Mouse (Mus musculus) gastrocnemius, postnatal 4 days (tissue): ENCODE results near the gene Asb4. TPM values are rescaled to one million over a fixed set of nuclear protein-coding genes. Genes with fewer than 3 reads are reported as not detected.
"Not testable (repeated sequence)": the region's sequence is repeated elsewhere in the genome, so short reads cannot be mapped to it uniquely, and the experiment has no call there.

Source experiments
- DNase-seq, 2 experiments: peaks; one replicate each; pipeline ENCODE4 v3.0.0; 2021 to 2022; ENCODE audit warnings: low spot score in 2 of 2, mixed read lengths in 2 of 2
- long read RNA-seq, 2 experiments: library from polyadenylated mRNA; stranded (forward); transcript quantifications; one replicate each; pipeline ENCODE4 v2.0.0; 2021
- total RNA-seq, 2 experiments: library from RNA; stranded (reverse); gene quantifications; 2 replicates each; pipeline ENCODE4 v1.2.3; 2021

Gene Asb4
- total RNA-seq = 10 to 100 TPM; 17.1 to 19.7 TPM
- long read RNA-seq, experiment 1, partial matches to known transcripts = 29 of 31 reads
- long read RNA-seq, experiment 1, other reads (novel, unspliced or antisense) = 1 of 31 reads
- long read RNA-seq, experiment 2, partial matches to known transcripts = 27 of 28 reads
- long read RNA-seq, experiment 2, other reads (novel, unspliced or antisense) = 1 of 28 reads

DNA sequence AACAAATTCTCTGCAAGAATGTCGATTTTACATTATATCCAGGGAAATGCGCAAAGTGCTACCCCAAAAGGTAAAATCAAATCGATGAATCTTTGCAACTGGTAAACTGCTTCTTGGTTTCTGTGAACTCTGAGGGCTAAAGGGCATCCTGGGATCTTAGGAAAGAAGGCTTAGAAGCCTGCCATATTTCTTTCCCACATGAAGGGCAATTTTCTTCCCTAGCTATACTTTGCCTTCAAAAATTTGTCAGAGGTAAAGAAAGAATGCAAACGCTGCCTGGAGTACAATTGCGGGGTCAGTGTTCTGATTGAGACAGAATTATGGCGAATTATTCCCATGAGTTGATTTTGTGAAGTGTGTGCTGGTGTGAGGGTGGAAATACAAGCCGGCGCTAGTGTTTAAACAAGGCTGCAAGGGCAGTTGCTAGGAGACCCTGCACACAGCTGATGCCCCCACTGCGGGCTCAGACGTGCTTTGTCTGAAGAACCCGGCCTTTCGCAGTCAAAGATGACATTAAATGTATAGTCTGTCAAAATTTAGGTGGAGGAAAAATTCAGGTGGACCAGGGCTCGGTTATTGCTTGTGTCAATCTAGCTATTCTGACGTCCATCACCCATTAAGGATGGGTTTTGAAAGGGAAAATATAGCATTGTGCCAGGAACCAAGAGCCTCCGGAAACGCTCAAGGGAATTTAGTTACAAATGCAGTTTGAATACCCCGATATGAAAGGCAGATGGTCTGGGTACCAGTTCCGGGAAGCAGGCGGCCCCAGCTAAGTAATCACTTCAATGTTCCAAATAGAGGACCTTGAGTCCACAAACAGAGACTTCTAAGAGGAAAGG lies at the start of gene Asb4:
TSS of gene Asb4 (plus strand) at position 51 of the 842 bp plus-strand sequence.
- DNase-seq = no peak

DNA sequence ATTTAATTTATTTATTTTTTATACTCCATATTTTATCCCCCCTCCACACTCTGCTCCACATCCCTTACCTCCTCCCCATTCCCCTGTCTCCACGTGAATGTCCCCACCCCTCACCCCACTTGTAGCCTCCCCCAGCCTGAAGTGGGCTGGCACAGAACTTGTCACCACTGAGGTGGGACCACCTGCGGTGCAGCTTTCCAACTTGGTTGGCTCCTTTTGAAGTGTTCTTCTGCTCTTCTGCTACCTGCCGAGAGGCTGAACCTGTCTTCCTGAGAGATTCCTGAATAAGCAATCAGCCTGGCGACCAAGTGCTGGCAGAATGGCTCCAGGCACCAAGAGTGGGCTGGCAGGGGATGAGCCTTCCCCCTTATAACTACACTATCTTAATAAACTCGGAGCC lies 49.2 kb upstream of the Asb4 start:
- no peak for DNase-seq

DNA sequence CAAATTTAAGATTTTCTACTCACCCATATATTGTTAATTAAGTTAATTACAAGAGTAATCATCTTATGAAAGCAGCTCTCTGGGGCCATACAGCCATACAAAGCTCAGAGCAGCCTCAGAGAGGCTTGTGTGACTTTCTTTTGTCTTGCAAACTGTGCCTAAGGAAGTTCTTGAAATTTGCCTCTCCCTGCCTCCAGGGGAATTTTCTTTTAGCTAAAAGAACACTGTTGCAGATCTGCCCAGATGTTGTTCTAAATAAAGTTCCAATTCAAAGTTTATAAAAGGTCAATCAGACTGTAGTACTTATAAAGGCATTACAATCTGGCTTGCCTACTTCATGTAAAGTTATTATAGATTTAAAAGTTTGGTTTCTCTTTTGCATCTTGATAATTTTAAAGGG lies 47.2 kb upstream of the Asb4 start:
- not testable (repeated sequence) for DNase-seq

DNA sequence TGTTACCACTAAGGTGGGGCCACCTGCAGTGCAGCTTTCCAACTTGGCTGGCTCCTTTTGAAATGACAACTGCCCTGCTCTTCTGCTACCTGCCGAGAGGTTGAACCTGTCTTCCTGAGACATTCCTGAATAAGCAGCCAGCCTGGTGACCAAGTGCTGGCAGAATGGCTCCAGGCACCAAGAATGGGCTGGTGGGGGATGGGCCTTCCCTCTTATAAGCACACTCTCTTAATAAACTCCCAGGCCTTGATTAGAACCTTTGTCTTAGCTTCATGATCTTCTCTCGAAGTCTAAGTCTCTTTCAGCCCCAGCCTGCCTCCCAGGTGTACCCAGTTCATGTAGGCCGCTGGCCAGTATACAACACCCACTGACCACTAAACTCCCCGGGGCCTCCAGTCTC lies 44.4 kb upstream of the Asb4 start:
- DNase-seq = not testable (repeated sequence)

DNA sequence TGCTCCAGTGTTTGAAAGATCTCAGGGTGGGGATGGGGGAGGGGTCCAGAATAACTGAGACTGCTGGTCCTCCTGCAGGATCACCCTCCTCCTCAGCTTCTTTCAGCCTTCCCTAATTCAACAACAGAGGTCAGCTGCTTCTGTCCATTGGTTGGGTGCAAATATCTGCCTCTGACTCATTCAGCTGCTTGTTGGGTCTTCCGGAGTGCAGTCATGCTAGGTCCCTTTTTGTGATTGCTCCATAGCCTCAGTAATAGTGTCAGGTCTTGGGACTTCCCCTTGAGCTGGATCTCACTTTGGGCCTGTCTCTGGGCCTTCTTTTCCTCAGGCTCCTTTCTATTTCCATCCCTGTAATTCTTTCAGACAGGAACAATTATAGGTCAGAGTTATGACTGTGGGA lies 43.9 kb upstream of the Asb4 start:
- DNase-seq = not testable (repeated sequence)

DNA sequence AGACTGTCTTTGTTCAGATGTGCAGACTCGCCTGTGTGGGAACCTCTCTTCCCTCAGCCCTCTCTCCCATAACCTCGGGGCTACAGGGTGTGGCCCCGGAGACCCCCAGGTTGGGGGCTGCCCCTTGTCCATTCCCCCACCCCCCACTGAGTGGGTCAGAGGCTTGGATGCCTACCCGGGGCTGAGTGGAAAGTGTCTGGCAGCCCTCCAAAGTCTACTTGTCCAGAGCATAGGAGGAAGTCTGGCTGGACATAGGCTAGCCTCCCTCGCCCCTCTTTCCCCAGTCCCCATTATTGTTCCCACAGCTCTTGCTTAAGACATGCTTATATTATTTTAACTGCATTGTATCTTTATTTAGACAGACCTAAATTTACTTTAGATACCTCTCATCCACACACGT lies 38.9 kb upstream of the Asb4 start:
- DNase-seq = no peak

DNA sequence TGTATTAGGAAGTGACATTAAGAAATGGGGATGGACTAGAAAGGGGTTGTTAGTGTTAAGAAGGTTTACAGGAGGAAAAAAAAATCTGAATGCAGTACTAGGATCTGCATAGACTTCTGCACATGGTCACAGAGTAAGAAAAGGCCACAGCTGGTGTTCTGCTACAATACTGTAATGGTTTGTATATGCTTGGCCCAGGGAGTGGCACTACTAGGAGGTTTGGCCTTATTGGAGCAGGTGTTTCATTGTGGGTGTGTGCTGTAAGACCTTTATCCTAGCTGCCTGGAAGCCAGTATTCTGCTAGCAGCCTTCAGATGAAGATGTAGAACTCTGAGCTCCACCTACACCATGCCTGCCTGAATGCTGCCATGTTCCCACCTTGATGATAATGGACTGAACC lies 25.3 kb upstream of the Asb4 start:
- DNase-seq = no peak

DNA sequence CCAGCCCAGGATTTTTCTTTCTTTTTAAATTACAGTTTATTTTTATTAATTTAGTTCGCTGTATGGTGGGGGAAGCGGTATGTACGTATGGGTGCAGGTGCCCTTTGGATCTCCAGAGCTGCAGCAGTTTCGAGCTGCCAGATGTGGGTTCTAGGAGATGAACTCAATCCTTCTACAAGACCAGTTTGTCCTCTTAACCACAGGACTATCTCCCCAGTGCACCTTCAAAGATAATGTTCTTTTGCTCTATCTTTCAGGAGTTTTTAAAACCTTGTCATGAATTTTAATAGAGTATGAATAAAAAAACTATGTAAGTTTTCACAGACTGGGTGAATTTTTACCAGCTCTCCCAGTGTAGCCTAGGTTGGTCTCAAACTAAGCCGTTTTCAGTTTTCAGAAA lies 22.8 kb upstream of the Asb4 start:
- no peak for DNase-seq

DNA sequence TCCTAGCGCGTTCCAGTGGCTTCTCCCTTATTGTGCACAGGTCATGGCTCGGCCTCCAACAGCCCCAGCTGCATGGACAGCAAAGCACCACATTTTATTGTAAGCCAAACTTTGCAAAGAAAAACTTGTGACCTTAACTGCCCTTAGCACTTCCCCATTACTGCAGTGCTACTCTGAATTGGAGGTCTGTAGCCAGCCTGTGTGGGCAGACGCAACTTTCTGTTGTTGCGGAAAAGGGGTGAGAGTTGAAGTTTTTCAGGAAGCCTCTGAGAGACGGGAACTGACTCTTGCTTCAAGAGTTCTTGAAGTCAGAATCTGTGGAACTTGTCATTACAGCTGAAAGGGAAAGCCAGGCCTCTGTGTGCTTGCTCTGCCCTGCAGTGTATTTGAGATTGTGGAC lies 21.2 kb upstream of the Asb4 start:
- no peak for DNase-seq

DNA sequence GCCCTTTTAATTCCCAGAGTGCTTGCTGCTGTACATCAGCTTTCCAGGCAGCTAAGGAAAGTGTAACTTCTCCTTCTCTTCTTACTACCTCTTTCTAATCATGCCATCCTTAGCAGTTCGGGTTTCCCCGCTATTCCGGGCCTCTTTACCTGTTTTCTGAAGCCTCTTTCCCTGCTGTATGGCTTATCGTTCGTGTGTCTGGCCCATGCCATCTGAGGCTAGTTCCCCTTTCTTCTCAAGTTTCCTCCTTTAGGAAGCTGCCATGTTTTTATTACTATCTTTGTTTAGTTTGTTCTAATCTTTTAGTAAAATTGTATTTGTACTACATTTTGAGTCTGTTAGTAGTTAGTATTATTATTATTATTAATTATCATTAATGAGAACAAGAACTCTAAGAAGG lies 17.3 kb upstream of the Asb4 start:
- no peak for DNase-seq

DNA sequence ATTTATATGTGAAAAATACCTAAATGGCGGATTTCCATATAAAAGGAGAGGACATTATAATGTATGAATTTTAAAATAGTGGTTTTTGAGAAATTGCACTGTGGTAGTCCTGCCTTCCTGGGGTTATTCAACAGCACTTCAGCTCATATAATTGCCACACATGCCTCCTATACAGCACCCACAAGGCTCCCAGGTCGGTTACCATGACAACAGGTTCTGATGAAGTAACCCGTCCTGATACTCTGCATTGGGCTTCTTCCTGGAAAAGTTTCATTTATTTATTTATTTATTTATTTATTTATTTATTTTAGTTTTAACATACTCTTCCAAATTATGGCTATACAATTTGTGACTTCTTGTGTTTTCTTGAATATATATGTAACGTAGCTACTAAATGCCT lies 6.3 kb upstream of the Asb4 start:
- no peak for DNase-seq

DNA sequence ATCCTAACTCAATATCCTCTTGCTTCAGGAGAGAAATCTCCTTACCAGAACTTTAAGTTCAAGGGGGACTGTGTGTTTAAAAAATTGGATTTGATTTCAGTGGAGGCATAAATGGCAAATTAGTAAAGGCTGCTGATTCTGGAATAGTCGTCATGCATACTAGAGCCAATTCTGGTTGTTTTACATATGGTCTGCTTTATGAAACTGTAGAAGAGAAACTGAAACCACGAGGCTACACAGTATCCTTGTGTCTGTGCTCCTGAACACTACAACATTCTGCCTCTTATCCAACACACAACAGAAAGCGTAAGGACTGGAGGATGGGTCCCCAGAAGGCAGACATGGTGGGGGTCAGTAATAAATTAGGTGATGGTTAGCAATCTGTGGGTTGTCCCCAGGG lies 4.1 kb upstream of the Asb4 start:
- no peak for DNase-seq

DNA sequence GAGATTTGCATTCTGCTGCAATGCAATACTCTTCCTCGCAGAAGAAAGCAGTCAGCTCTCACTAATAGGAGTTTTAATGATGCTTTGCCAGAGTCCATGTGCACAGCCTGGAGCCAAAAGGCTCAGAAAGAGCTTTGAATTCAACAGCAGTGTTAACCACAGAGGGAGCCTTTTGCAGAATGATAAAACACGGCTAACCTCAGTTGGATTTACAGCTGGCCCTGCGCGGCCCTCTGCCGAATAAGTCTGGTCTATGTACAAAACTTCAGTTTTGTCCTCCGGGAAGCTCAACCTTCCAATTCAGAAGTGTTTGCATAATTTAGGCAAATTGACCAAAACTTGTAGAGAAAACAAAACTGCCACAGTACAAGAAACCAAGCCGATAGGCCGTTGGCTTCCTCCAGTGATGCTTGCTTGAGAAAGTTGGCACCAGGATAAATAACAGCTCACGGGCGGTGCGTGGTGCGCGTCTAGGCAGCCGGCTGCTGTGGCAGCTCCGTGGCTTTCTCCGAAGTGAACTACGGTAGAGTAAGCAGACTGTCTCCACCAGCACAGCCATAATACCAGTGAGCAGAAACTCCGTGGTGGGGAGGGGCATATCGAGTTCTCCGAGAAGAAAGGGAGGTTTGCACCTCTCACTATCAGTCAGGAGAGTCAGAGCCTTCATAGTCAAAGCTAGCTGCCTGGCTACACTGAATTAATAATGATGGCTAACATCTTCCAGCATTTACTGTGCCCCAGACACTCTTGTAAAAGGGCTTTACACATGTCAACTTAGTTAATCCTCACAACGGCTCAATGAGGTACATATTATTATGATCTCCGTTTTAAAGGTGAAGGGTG lies 3.2 kb upstream of the Asb4 start:
- DNase-seq = peak in 1 of 2 experiments; percentile 49

DNA sequence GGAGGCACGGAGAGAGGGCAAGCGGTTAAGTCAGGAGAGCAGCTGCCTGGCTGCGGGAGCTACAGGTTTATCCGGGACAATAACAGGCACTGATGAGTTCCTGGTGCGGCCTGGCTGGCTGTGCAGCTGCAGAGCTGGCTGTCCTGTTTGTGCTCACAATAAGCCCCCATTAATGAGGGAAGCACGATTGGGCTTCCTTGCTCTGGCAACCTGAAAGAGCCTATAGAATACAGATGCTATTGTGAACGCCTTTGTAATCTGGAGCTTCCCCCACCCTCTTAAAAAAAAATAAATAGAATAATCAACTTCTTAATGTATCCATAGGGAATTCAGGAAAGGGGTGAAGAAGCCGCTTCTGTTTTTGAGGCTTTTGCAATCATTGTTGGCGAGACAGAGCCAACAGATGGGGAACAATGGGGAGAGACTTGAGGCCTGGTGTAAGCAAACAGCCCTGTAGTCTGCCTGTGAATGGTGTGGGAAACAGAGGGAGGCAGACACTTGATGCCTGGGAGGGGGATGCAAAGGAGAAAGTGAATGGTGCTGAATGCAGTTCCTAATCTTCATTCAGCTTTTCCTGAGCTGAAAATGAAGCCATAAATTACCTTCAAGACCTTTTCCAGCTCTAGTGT lies 2.4 kb upstream of the Asb4 start:
- peak in 1 of 2 experiments; percentile 28 for DNase-seq

DNA sequence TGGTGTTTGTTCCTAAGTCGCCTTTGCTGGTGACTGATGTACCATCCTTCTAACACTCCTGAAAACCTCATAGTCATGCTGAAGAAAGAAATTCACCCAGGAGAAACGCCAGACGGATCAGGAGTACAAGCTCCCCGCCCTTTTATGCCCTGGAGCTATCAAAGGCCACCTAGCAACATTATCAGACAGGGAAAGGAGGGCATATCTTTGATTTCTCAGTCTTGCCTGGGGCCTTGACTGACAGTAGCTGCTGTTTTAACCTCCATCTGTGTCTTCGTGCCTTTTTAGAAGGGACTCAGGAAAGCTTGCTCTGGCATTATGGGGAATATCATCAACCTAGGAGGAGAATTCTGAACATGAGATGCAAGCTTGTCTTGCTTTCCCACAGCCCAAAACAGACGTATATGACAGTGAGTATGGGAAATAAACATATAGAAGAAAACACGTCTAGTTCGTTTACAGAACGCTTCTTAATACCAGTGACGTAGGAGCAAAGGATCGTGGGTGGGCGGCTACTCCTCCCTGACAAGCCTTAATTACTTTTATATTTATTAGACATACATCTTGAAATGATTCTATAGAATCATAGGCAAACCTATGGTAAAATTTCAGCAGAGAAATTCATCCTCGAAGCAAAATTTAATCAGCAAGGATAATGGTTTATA lies 1.1 kb upstream of the Asb4 start:
- no peak for DNase-seq

DNA sequence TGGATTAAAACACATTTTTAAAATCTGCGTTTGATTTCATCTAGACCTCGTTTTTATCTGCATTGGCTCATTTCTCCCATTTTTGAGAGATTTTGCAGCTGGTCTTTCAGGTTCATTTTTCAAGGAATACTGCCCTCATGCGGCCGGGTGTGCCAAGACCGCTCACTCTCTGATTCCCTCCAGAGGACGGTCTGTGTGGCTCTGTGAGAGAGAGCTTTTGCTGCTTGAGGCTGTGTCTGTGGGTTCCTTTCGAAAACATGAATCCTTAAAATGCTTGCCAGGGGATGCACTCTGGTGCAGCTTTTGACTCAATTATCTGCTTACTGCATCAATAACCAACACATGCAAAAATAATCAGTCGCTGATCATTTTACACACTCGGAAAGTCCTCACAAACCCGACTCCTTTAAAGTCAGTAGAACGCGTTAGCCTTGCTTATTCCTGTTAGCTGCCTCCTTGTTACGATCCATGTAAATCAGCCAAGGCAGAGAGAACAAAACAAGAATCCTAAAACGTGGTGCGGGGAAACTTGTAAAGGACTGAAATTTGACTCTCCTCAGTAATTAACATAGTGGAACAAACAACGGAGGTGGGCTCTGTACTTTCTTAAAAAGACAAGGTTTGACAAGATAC lies 487 bp upstream of the Asb4 start:
- peak; percentile 62 to 86 for DNase-seq

DNA sequence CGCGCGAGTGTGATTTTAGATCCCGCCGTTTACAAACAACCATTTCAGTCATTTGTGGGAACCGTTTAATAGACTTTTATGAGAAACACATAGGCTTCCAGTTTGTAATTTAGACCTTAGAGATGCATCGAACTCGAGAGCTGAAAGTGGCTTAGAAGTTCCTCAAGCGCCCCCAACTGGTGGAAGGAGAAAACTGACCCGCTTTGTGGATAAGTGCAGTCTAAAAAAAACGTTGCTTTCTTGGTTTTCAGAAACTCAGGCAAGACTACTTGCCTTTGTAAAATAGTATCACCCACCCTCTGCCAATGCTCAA lies 948 bp downstream of the Asb4 start:
- DNase-seq = peak in 1 of 2 experiments; percentile 70

DNA sequence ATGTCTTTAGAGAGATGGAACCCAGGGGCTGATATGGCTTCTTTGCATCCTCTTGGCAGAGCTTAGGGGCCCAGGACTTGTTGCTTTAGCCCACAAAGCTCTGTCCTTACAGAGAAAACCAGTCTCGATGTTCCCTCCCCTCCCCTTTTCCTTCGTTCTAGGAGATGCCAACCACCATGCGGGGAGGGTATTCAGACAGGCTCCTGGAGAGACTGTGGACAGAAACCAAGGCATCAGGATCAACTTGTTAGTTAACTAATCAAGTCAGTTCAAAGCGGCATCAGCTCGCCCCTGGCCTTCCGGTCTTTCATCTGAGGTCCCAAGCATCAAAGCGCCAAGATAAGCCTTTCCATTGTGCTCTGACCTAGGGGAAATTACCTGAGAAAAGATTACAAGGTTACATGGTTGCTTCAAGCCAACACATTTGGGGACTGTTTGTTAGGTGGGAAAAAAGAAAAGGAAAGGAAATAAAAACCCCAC lies 2.0 kb downstream of the Asb4 start:
- no peak for DNase-seq

DNA sequence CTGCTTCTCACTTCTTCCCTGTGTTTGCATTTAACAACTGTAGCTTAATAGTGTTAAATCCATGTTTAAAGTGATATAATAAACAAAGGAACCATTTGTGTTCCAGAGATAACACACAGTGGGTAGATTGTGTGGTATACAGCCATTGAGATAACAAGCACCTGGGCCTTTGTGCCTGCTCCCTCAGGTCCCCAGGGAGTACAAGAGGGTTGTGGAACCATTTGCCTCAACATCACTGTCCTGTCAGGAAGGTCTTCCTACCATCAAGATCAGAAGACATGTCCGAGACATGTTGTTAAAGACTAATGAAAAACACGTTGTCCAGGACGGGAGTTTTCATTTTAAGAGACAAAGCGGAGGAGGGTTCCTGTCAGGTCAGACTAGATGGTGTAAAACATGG lies 3.3 kb downstream of the Asb4 start:
- DNase-seq = no peak

DNA sequence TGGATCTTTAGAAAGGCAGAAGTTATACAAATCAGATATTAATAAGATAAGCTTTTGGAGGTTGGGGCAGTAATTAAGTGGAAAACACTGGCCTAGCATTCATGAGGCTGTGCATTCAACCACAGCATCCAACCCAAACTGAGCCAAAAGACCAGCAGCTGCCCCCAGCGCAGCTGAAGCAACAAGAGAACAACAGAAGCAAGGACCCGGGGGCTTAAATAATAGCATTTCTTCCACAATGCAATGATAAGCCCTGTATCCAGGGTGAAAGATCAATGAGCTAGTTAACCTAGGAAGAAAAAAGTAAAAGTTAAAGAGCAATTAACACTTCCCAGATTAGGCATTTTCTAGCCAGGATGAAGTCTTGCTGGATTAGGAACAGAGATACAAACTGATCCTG lies 4.2 kb downstream of the Asb4 start:
- no peak for DNase-seq

DNA sequence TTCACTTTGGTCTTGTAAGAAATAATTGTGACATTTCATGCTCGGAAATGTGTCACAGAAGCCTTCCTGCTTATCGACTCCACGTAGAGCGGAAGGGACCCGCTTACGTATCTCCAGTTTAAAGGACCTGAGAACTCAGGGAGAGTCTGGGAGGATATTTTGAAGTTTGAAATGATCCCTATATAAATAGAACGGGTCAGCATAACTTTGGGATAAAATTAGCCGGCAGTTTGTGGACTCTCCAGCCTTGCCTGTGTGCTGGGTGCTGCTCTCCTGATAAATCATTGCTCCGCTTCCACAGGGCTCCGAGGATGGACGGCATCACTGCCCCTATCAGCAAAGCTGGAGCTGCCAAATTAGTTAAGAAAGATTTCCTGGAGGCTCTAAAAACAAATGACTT lies 7.1 kb downstream of the Asb4 start:
- DNase-seq = no peak
